Comparison of ENCODE assay signal across 24 mouse cellular contexts in the genomic region with DNA sequence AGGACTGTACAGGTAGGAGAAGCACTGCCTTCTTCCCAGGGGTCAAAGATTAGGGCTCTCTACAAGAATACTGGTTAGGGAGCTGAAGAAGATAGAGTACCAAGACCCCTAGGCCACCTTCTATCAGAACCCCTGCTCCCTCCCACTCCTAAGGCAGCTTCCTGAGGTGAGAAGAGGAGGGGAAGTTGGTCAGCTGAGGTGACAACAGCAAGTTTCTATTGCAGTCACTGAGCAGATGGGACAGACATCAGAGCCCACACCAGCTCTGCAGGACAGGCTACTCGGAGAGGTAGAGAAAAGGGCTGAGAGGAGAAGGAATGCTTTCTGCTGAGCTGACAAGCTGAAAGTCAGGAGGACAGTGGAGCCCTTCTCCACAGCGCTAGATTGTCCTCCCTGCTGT.
"Had no signal": no experiment of that assay in that cellular context is flagged by ENCODE, and none has a peak within 500 bp of the region (broad histone marks: within the 10 kb centered on the region; RNA-seq: fewer than 3 reads in every experiment).

No protein-coding gene starts in this region.

- DNase-seq: gastrocnemius, postnatal 14 days; heart, adult 2 months; heart, postnatal 14 days; heart, postnatal 36 days; kidney, adult 18-20 months; kidney, adult 8-10 months; kidney, postnatal 10 days; kidney, postnatal 25 days; kidney, postnatal 4 days; liver had no signal

- H3K4me2 ChIP-seq: heart, embryonic 11.5 days; heart, embryonic 13.5 days; heart, embryonic 15.5 days; hindbrain, embryonic 12.5 days; hindbrain, embryonic 14.5 days; intestine, embryonic 15.5 days; limb, embryonic 12.5 days had no signal

- H3K9ac ChIP-seq: heart, embryonic 13.5 days; heart, embryonic 15.5 days; hindbrain, embryonic 12.5 days; hindbrain, embryonic 14.5 days; intestine, embryonic 15.5 days; limb, embryonic 12.5 days had no signal

- H3K36me3 ChIP-seq: heart, embryonic 13.5 days; heart, embryonic 15.5 days; hindbrain, embryonic 10.5 days; hindbrain, embryonic 12.5 days; intestine, embryonic 15.5 days; limb, embryonic 10.5 days; limb, embryonic 12.5 days had no signal

- H3K4me3 ChIP-seq: heart, adult 2 months; heart, embryonic 13.5 days; heart, embryonic 15.5 days; hindbrain, embryonic 10.5 days; hindbrain, embryonic 12.5 days; intestine, embryonic 15.5 days; layer of hippocampus, adult 2 months; left cerebral cortex, adult 2 months; limb, embryonic 10.5 days; limb, embryonic 12.5 days had no signal

- H3K4me1 ChIP-seq: hindbrain, embryonic 10.5 days; hindbrain, embryonic 12.5 days; intestine, embryonic 15.5 days had no signal

- ATAC-seq: hindbrain, embryonic 16.5 days; inflammation-experienced regulatory T-cells, adult 6 months; intestine, embryonic 15.5 days; intestine, postnatal 0 days had no signal

- H3K27ac ChIP-seq: heart, adult 2 months; heart, embryonic 13.5 days; heart, embryonic 15.5 days; hindbrain, embryonic 10.5 days; hindbrain, embryonic 12.5 days; hindbrain, embryonic 14.5 days; intestine, embryonic 15.5 days; layer of hippocampus, adult 2 months; left cerebral cortex, adult 2 months; limb, embryonic 10.5 days; limb, embryonic 12.5 days had no signal

- H3K9me3 ChIP-seq: heart, embryonic 13.5 days; heart, embryonic 15.5 days; hindbrain, embryonic 10.5 days; hindbrain, embryonic 12.5 days; intestine, embryonic 15.5 days; limb, embryonic 10.5 days; limb, embryonic 12.5 days had no signal

- H3K27me3 ChIP-seq: heart, embryonic 13.5 days; hindbrain, embryonic 12.5 days; intestine, embryonic 15.5 days; limb, embryonic 12.5 days had no signal
